Mouse (Mus musculus) gastrocnemius, postnatal 25 days (tissue): Measurements from ENCODE around the gene Lmod2. TPM values are rescaled to one million over a fixed set of nuclear protein-coding genes. Genes with fewer than 3 reads are reported as not detected.

ENCODE experiments used
- DNase-seq: peaks from one replicate; pipeline ENCODE4 v3.0.0; 2022
- total RNA-seq, 2 experiments: library from RNA; stranded (reverse); gene quantifications; 1 replicate in 1 of 2; 2 replicates in 1 of 2; pipeline ENCODE4 v1.2.3; 2021

The Lmod2 gene
- total RNA-seq, 2 experiments from 2014 or later: 183 to 199 TPM

- DNase-seq: no peak
These were observed 44.6 kb downstream of the Lmod2 start for GRCm38 (mm10) chr6:24642161-24642560.

GRCm38 (mm10) chr6:24642960-24643359, 45.4 kb downstream of the Lmod2 start:
- no peak for DNase-seq

GRCm38 (mm10) chr6:24645346-24646053, 47.9 kb downstream of the Lmod2 start:
- DNase-seq: no peak

GRCm38 (mm10) chr6:24647103-24647691, 49.6 kb downstream of the Lmod2 start:
- DNase-seq: no peak

- DNase-seq: no peak
These were observed 50.8 kb downstream of the Lmod2 start for GRCm38 (mm10) chr6:24648403-24648802.

- DNase-seq: no peak
These were observed 53.2 kb downstream of the Lmod2 start for GRCm38 (mm10) chr6:24650719-24651118.

- DNase-seq: no peak
These were observed 54.0 kb downstream of the Lmod2 start for GRCm38 (mm10) chr6:24651538-24651937.

Other genes starting within 250 kb of the Lmod2 start
- gene Iqub, start 82.7 kb upstream of the Lmod2 start, total RNA-seq: under 1 TPM; 0.08 TPM
- 100 to 1,000 TPM; 605 to 626 TPM for gene Ndufa5, start 69.7 kb upstream of the Lmod2 start, total RNA-seq
- gene Asb15, start 69.6 kb upstream of the Lmod2 start, total RNA-seq: 10 to 100 TPM; 10.3 to 20.8 TPM
- gene Wasl, start 67.2 kb downstream of the Lmod2 start, total RNA-seq: 10 to 100 TPM; 14.0 to 17.1 TPM
- gene Hyal6, start 135.5 kb downstream of the Lmod2 start, total RNA-seq: not detected
- not detected for gene Hyal4, start 150.6 kb downstream of the Lmod2 start, total RNA-seq
- gene Spam1, start 193.4 kb downstream of the Lmod2 start, total RNA-seq: not detected